Mouse (Mus musculus): Measurements from ENCODE around the gene Gm20388.

GRCm38 (mm10) chr8:121970225-121970624 is 2059.6 kb downstream of the Gm20388 start:
- TF ChIP-seq POLR2A (IDR thresholded peaks at IDR 0.05; ENCODE audit: borderline replicate concordance, extremely low read depth, insufficient read depth, insufficient read length, poor library complexity, severe bottlenecking) = no peak
- TF ChIP-seq CTCF (IDR thresholded peaks at IDR 0.05; ENCODE audit: borderline replicate concordance, extremely low read depth, insufficient read depth, insufficient read length) = no peak

Measured in brain, embryonic 14.5 days (tissue).